Mouse (Mus musculus) liver, embryonic 11.5 days (tissue): ENCODE data around the gene Tekt3. TPM values are rescaled to one million over a fixed set of nuclear protein-coding genes. Genes with fewer than 3 reads are reported as not detected.

Experiments
- ATAC-seq: fragments of 200-750 bp; cut with Nextera tagmentation; replicated peaks from 2 replicates; pipeline ENCODE4 v1.8.0; 2017; ENCODE audit warnings: moderate number of reproducible peaks, mild to moderate bottlenecking, moderate TSS enrichment, moderate library complexity; ENCODE audit not compliant: low FRiP score
- DNase-seq: peaks from one replicate; pipeline ENCODE4 v3.0.0-alpha.2; 2017; ENCODE audit warnings: low spot score
- H3K27ac ChIP-seq: fragments of 300-500 bp; sonication (generic); 2 replicates; pipeline ENCODE4 v1.5.1; 2014; ENCODE audit warnings: mild to moderate bottlenecking, low read depth, low read length, control low read depth
- H3K27me3 ChIP-seq: fragments of 300-500 bp; sonication (generic); replicated peaks from 2 replicates; pipeline ENCODE4 v1.6.1; 2014; ENCODE audit warnings: low read length, mixed read lengths; ENCODE audit not compliant: control insufficient read depth, insufficient read depth
- H3K36me3 ChIP-seq: fragments of 300-500 bp; sonication (generic); 2 replicates; pipeline ENCODE4 v1.6.1; 2014; ENCODE audit warnings: mild to moderate bottlenecking, low read length, moderate library complexity, mixed read lengths; ENCODE audit not compliant: control insufficient read depth, insufficient read depth
- H3K4me1 ChIP-seq: fragments of 300-500 bp; sonication (generic); replicated peaks from 2 replicates; pipeline ENCODE4 v1.6.1; 2014; ENCODE audit warnings: low read length, mixed read lengths; ENCODE audit not compliant: control insufficient read depth, insufficient read depth
- H3K4me2 ChIP-seq: fragments of 300-500 bp; sonication (generic); 2 replicates; pipeline ENCODE4 v1.6.1; 2014; ENCODE audit warnings: mild to moderate bottlenecking, control low read depth, moderate library complexity
- H3K4me3 ChIP-seq: fragments of 300-500 bp; sonication (generic); 2 replicates; pipeline ENCODE4 v1.5.1; 2014; ENCODE audit warnings: low read depth, low read length, control low read depth
- H3K9ac ChIP-seq: fragments of 300-500 bp; sonication (generic); 2 replicates; pipeline ENCODE4 v1.6.1; 2014; ENCODE audit warnings: low read depth, low read length, control low read depth
- H3K9me3 ChIP-seq: fragments of 300-500 bp; sonication (generic); 2 replicates; pipeline ENCODE4 v1.6.1; 2016; ENCODE audit warnings: low read length, inconsistent platforms, mixed read lengths; ENCODE audit not compliant: control insufficient read depth
- WGBS: fragments of 180-500 bp; shearing (Covaris S2); extraction: QIAGEN DNeasy Blood & Tissue Kit; methylation state at CpG from one replicate; pipeline ENCODE4 v1.1.7; 2014; 5-methylcytosine and 5-hydroxymethylcytosine counted together
- polyA plus RNA-seq: library from polyadenylated mRNA; unstranded; fragments of >200 nt; fragmentation: Nextera tagmentation; extraction: Ambion mirVana; gene quantifications from 2 replicates; pipeline ENCODE4 v1.2.1, GENCODE M21; 2014

Tekt3 gene
- not detected in 2 replicates for polyA plus RNA-seq

GRCm38 (mm10) chr11:63061446-63061845 is at the start of gene Tekt3:
Gene Tekt3, plus strand, starts transcription at chr11:63061654.
- no peaks in the 10 kb centered on the region for H3K4me1 ChIP-seq
- 11% methylated on average over 17 of the region's 17 CpGs for WGBS
- no peak for DNase-seq
- H3K4me3 ChIP-seq = no peak within 1 kb of the TSS
- no peak for ATAC-seq
- H3K9ac ChIP-seq = no peak within 1 kb of the TSS
- H3K27ac ChIP-seq = no peak within 1 kb of the TSS
- H3K36me3 ChIP-seq = no peaks in the 10 kb centered on the region
- no peaks in the 10 kb centered on the region for H3K9me3 ChIP-seq
- H3K4me2 ChIP-seq = no peak within 1 kb of the TSS
- H3K27me3 ChIP-seq = no peaks in the 10 kb centered on the region

GRCm38 (mm10) chr11:63017327-63018082 is 43.9 kb upstream of the Tekt3 start:
- ATAC-seq = no peak
- 79% methylated on average over 6 of the region's 6 CpGs for WGBS
- no peaks in the 10 kb centered on the region for H3K27me3 ChIP-seq
- H3K4me2 ChIP-seq = no peak overlapping the region
- no peak overlapping the region for H3K27ac ChIP-seq
- H3K9me3 ChIP-seq = no peaks in the 10 kb centered on the region
- H3K4me3 ChIP-seq = no peak overlapping the region
- H3K36me3 ChIP-seq = no peaks in the 10 kb centered on the region
- no peak for DNase-seq
- H3K9ac ChIP-seq = no peak overlapping the region
- no peaks in the 10 kb centered on the region for H3K4me1 ChIP-seq

- ATAC-seq (no peak), DNase-seq (no peak)
- H3K9ac ChIP-seq = no peak overlapping the region
Observed at GRCm38 (mm10) chr11:63018083-63018622, 43.3 kb upstream of the Tekt3 start.

GRCm38 (mm10) chr11:63020633-63021032 is 40.8 kb upstream of the Tekt3 start:
- no peaks in the 10 kb centered on the region for H3K4me1 ChIP-seq
- ATAC-seq (no peak), DNase-seq (no peak)
- H3K9me3 ChIP-seq = no peaks in the 10 kb centered on the region
- no peak overlapping the region for H3K9ac ChIP-seq
- no peak overlapping the region for H3K4me2 ChIP-seq
- H3K27me3 ChIP-seq = no peaks in the 10 kb centered on the region
- no peak overlapping the region for H3K4me3 ChIP-seq
- no peaks in the 10 kb centered on the region for H3K36me3 ChIP-seq
- H3K27ac ChIP-seq = no peak overlapping the region; the same call in 1 of the 2 replicates

More at GRCm38 (mm10) chr11:63018083-63018622, 43.3 kb upstream of the Tekt3 start:
- no peaks in the 10 kb centered on the region for H3K9me3 ChIP-seq
- no peaks in the 10 kb centered on the region for H3K4me1 ChIP-seq
- H3K27me3 ChIP-seq = no peaks in the 10 kb centered on the region
- H3K36me3 ChIP-seq = no peaks in the 10 kb centered on the region
- no peak overlapping the region for H3K27ac ChIP-seq
- H3K4me3 ChIP-seq = no peak overlapping the region
- H3K4me2 ChIP-seq = no peak overlapping the region
- 74% methylated on average over 6 of the region's 6 CpGs for WGBS

GRCm38 (mm10) chr11:63021141-63021806 is 40.2 kb upstream of the Tekt3 start:
- Histone ChIP-seq H3K27ac (no peak overlapping the region), H3K4me2 (no peak overlapping the region), H3K36me3 (no peaks in the 10 kb centered on the region), H3K9ac (no peak overlapping the region), H3K9me3 (no peaks in the 10 kb centered on the region), H3K27me3 (no peaks in the 10 kb centered on the region), H3K4me3 (no peak overlapping the region), H3K4me1 (no peaks in the 10 kb centered on the region)
- DNase-seq (no peak), ATAC-seq (no peak)
- 50% methylated on average over 5 of the region's 5 CpGs for WGBS

GRCm38 (mm10) chr11:63023461-63023860 is 38.0 kb upstream of the Tekt3 start:
- H3K36me3 ChIP-seq = no peaks in the 10 kb centered on the region
- H3K27me3 ChIP-seq = no peaks in the 10 kb centered on the region
- ATAC-seq (no peak), DNase-seq (no peak)
- H3K4me3 ChIP-seq = no peak overlapping the region
- WGBS = 60% methylated on average over 5 of the region's 5 CpGs
- H3K4me2 ChIP-seq = no peak overlapping the region
- no peaks in the 10 kb centered on the region for H3K9me3 ChIP-seq
- H3K9ac ChIP-seq = no peak overlapping the region
- no peak overlapping the region for H3K27ac ChIP-seq
- H3K4me1 ChIP-seq = no peaks in the 10 kb centered on the region; the same call in 1 of the 2 replicates

- Histone ChIP-seq H3K27ac (no peak overlapping the region), H3K9me3 (no peaks in the 10 kb centered on the region), H3K4me2 (no peak overlapping the region), H3K9ac (no peak overlapping the region), H3K4me3 (no peak overlapping the region), H3K36me3 (no peaks in the 10 kb centered on the region), H3K27me3 (no peaks in the 10 kb centered on the region), H3K4me1 (no peaks in the 10 kb centered on the region; the same call in 1 of the 2 replicates)
- DNase-seq (no peak), ATAC-seq (no peak; the same call in 1 of the 2 replicates)
- 22% methylated on average over 2 of the region's 2 CpGs for whole genome bisulfite sequencing
Observed at GRCm38 (mm10) chr11:63024136-63024535, 37.3 kb upstream of the Tekt3 start.

GRCm38 (mm10) chr11:63025476-63025875 is 36.0 kb upstream of the Tekt3 start:
- H3K9me3 ChIP-seq = no peaks in the 10 kb centered on the region
- no peaks in the 10 kb centered on the region; the same call in 1 of the 2 replicates for H3K4me1 ChIP-seq
- no peak for DNase-seq
- H3K36me3 ChIP-seq = no peaks in the 10 kb centered on the region
- no peak overlapping the region for H3K9ac ChIP-seq
- no peak for ATAC-seq
- H3K4me3 ChIP-seq = no peak overlapping the region
- WGBS = 58% methylated on average over 6 of the region's 6 CpGs
- no peak overlapping the region for H3K4me2 ChIP-seq
- H3K27me3 ChIP-seq = no peaks in the 10 kb centered on the region
- no peak overlapping the region for H3K27ac ChIP-seq
